Mouse (Mus musculus) layer of hippocampus, adult 18-20 months (tissue): ENCODE measurements around the gene Zcwpw1. TPM values are rescaled to one million over a fixed set of nuclear protein-coding genes. Genes with fewer than 3 reads are reported as not detected.
A peak's percentile ranks its signal among the peaks of the same experiment; 100 is the strongest.
"Not testable (repeated sequence)": the region's sequence is repeated elsewhere in the genome, so short reads cannot be mapped to it uniquely, and the experiment has no call there.

Experiments used
- DNase-seq, 2 experiments: peaks; one replicate each; pipeline ENCODE4 v3.0.0; 2022; ENCODE audit warnings: low spot score in 2 of 2
- long read RNA-seq: library from polyadenylated mRNA; stranded (forward); transcript quantifications from one replicate; pipeline ENCODE4 v2.0.0, GENCODE M21; 2021
- total RNA-seq, 2 experiments: library from RNA; stranded (reverse); gene quantifications; 2 replicates each; pipeline ENCODE4 v1.2.3; 2021

The Zcwpw1 gene
- 1 to 10 TPM; 6.1 TPM for total RNA-seq
- long read RNA-seq, partial matches to known transcripts: 1 of 9 reads
- long read RNA-seq, other reads (novel, unspliced or antisense): 6 of 9 reads

GRCm38 (mm10) chr5:137787151-137787928 is at the start of gene Zcwpw1, which contains the start of gene Mepce:
TSS of gene Zcwpw1 (plus strand) at chr5:137787798.
TSS of gene Mepce (minus strand) at chr5:137787655.
- DNase-seq: peak; percentile 96 to 97

- peak in 1 of 2 experiments; percentile 36 for DNase-seq
These were observed 49.1 kb upstream of the Zcwpw1 start for GRCm38 (mm10) chr5:137738516-137738915.

GRCm38 (mm10) chr5:137739471-137739870 is 48.1 kb upstream of the Zcwpw1 start:
- no peak for DNase-seq

- no peak for DNase-seq
These were observed 47.1 kb upstream of the Zcwpw1 start for GRCm38 (mm10) chr5:137740506-137740905.

GRCm38 (mm10) chr5:137741023-137741931 is 46.3 kb upstream of the Zcwpw1 start, which contains the start of gene Nyap1:
TSS of gene Nyap1 (minus strand) at chr5:137741607.
- peak; percentile 65 to 85 for DNase-seq

- no peak for DNase-seq
These were observed 45.5 kb upstream of the Zcwpw1 start for GRCm38 (mm10) chr5:137742048-137742447.

- no peak for DNase-seq
These were observed 44.8 kb upstream of the Zcwpw1 start for GRCm38 (mm10) chr5:137742836-137743235.

GRCm38 (mm10) chr5:137744197-137744596 is 43.4 kb upstream of the Zcwpw1 start:
- DNase-seq: peak in 1 of 2 experiments; percentile 39

GRCm38 (mm10) chr5:137745214-137746171 is 42.1 kb upstream of the Zcwpw1 start, which contains the start of gene Tsc22d4:
TSS of gene Tsc22d4 (plus strand) at chr5:137745730.
- peak; percentile 86 to 88 for DNase-seq

GRCm38 (mm10) chr5:137746282-137746850 is 41.2 kb upstream of the Zcwpw1 start:
- DNase-seq: no peak

GRCm38 (mm10) chr5:137746851-137747325 is 40.7 kb upstream of the Zcwpw1 start:
- no peak for DNase-seq

- DNase-seq: no peak
These were observed 40.2 kb upstream of the Zcwpw1 start for GRCm38 (mm10) chr5:137747326-137747961.

GRCm38 (mm10) chr5:137748130-137748770 is 39.3 kb upstream of the Zcwpw1 start:
- no peak for DNase-seq

GRCm38 (mm10) chr5:137749196-137749836 is 38.3 kb upstream of the Zcwpw1 start:
- no peak for DNase-seq

- not testable (repeated sequence) for DNase-seq
These were observed 37.4 kb upstream of the Zcwpw1 start for GRCm38 (mm10) chr5:137750212-137750611.

- DNase-seq: no peak
These were observed 36.2 kb upstream of the Zcwpw1 start for GRCm38 (mm10) chr5:137751221-137751887.

GRCm38 (mm10) chr5:137751988-137752387 is 35.6 kb upstream of the Zcwpw1 start:
- no peak for DNase-seq
